Mouse (Mus musculus) small intestine, adult 2 months (tissue): Measurements from ENCODE around the gene En2. TPM values are rescaled to one million over a fixed set of nuclear protein-coding genes. Genes with fewer than 3 reads are reported as not detected.

Experiments
- H3K27ac ChIP-seq: fragments of 200-500 bp; 2 replicates; pipeline ENCODE4 v1.5.1; 2012; ENCODE audit warnings: low read depth, low read length, control low read depth, inconsistent platforms; ENCODE audit not compliant: insufficient read depth
- H3K27me3 ChIP-seq: fragments of 200-500 bp; 2 replicates; pipeline ENCODE4 v1.6.1; 2012; ENCODE audit warnings: mild to moderate bottlenecking, moderate library complexity, low read length, inconsistent platforms; ENCODE audit not compliant: control insufficient read depth, insufficient read depth
- H3K36me3 ChIP-seq: fragments of 200-500 bp; 2 replicates; pipeline ENCODE4 v1.6.1; 2012; ENCODE audit warnings: mild to moderate bottlenecking, low read length, control low read depth, inconsistent platforms; ENCODE audit not compliant: control insufficient read depth, insufficient read depth
- H3K4me1 ChIP-seq: fragments of 200-500 bp; 2 replicates; pipeline ENCODE4 v1.6.1; 2012; ENCODE audit warnings: low read length, inconsistent platforms, mixed read lengths; ENCODE audit not compliant: control insufficient read depth, insufficient read depth, insufficient read length
- H3K4me3 ChIP-seq: fragments of 200-500 bp; 2 replicates; pipeline ENCODE4 v1.5.1; 2012; ENCODE audit warnings: low read depth, mild to moderate bottlenecking, control low read depth, inconsistent platforms, low read length, moderate library complexity
- CTCF ChIP-seq: fragments of 200-500 bp; IDR thresholded peaks from 2 replicates; pipeline ENCODE4 v1.5.1; 2012; ENCODE audit warnings: low read depth, mild to moderate bottlenecking, control low read depth, inconsistent platforms, low read length, moderate library complexity, mixed read lengths; ENCODE audit not compliant: insufficient replicate concordance, insufficient read length; ENCODE audit errors: extremely low read depth
- POLR2A ChIP-seq: fragments of 200-500 bp; IDR thresholded peaks from 2 replicates; pipeline ENCODE4 v1.6.1; 2012; ENCODE audit warnings: low read depth, mild to moderate bottlenecking, control low read depth, inconsistent platforms, low read length, moderate library complexity
- WGBS: fragments of 180-500 bp; shearing (Covaris S2); methylation state at CpG from one replicate; pipeline ENCODE4 v1.1.7; 2018; 5-methylcytosine and 5-hydroxymethylcytosine counted together
- polyA plus RNA-seq: library from polyadenylated mRNA; depleted of rRNA; stranded (reverse); fragments of >200 nt; gene quantifications from 2 replicates; pipeline ENCODE4 v1.2.3, GENCODE M21; 2012

En2 gene
- polyA plus RNA-seq, 1 experiment = not detected

GRCm38 (mm10) chr5:28149436-28149835 is 16.1 kb upstream of the En2 start:
- H3K4me1 ChIP-seq = no peaks in the 10 kb centered on the region
- TF ChIP-seq POLR2A (no peak), CTCF (no peak)
- no peak overlapping the region for H3K4me3 ChIP-seq
- no peaks in the 10 kb centered on the region for H3K36me3 ChIP-seq
- 84% methylated on average over 3 of the region's 3 CpGs for WGBS
- H3K27me3 ChIP-seq = no peaks in the 10 kb centered on the region; the same call in 1 of the 2 replicates
- H3K27ac ChIP-seq = no peak overlapping the region

GRCm38 (mm10) chr5:28157044-28157730 is 8.3 kb upstream of the En2 start:
- no peak for TF ChIP-seq CTCF
- no peak for TF ChIP-seq POLR2A
- no peaks in the 10 kb centered on the region for H3K4me1 ChIP-seq
- no peak overlapping the region for H3K4me3 ChIP-seq
- H3K27ac ChIP-seq = no peak overlapping the region
- WGBS = 9% methylated on average over 9 of the region's 9 CpGs
- H3K36me3 ChIP-seq = no peaks in the 10 kb centered on the region
- peaks cover 50% of the 10 kb centered on the region for H3K27me3 ChIP-seq

GRCm38 (mm10) chr5:28157781-28158180 is 7.7 kb upstream of the En2 start:
- H3K4me1 ChIP-seq = no peaks in the 10 kb centered on the region
- no peaks in the 10 kb centered on the region for H3K36me3 ChIP-seq
- no peak overlapping the region for H3K4me3 ChIP-seq
- 8% methylated on average over 17 of the region's 17 CpGs for WGBS
- no peak for TF ChIP-seq CTCF
- TF ChIP-seq POLR2A = no peak
- no peak overlapping the region for H3K27ac ChIP-seq
- H3K27me3 ChIP-seq = peaks cover 53% of the 10 kb centered on the region

GRCm38 (mm10) chr5:28158308-28159071 is 7.0 kb upstream of the En2 start:
- peaks cover 57% of the 10 kb centered on the region for H3K27me3 ChIP-seq
- no peaks in the 10 kb centered on the region for H3K36me3 ChIP-seq
- TF ChIP-seq POLR2A = no peak
- TF ChIP-seq CTCF = no peak
- WGBS = 2% methylated on average over 31 of the region's 31 CpGs
- no peak overlapping the region for H3K27ac ChIP-seq
- H3K4me1 ChIP-seq = no peaks in the 10 kb centered on the region
- H3K4me3 ChIP-seq = no peak overlapping the region

DNA sequence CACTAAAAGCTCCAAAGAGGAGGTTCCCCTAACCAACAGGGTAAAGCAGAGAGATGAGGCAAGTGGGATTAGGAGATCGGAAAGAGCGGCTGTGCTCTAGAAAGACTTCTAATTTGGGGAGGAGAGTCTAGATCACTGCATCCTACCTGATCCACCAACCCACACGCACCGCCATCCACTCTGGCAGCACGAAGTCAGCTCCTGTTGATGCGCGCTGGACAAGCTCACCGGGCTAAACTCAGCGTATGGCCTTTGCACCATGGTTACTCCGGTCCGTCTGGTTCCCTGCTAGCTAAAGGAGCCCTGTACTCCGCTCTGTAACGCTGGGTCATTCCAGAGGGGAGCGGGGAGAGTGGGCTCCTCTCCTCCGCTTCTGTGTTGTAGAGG is 6.4 kb upstream of the En2 start:
- H3K27ac ChIP-seq = no peak overlapping the region
- TF ChIP-seq CTCF = no peak
- TF ChIP-seq POLR2A = no peak
- WGBS = 2% methylated on average over 15 of the region's 15 CpGs
- no peaks in the 10 kb centered on the region for H3K36me3 ChIP-seq
- H3K4me3 ChIP-seq = no peak overlapping the region
- H3K4me1 ChIP-seq = no peaks in the 10 kb centered on the region
- H3K27me3 ChIP-seq = peaks cover 62% of the 10 kb centered on the region

- WGBS = 9% methylated on average over 8 of the region's 8 CpGs
- H3K4me3 ChIP-seq = no peak overlapping the region
- no peaks in the 10 kb centered on the region for H3K36me3 ChIP-seq
- H3K4me1 ChIP-seq = no peaks in the 10 kb centered on the region
- H3K27ac ChIP-seq = no peak overlapping the region
- H3K27me3 ChIP-seq = peaks cover 66% of the 10 kb centered on the region
- no peak for TF ChIP-seq POLR2A
- no peak for TF ChIP-seq CTCF
Measured at GRCm38 (mm10) chr5:28159891-28160470, 5.5 kb upstream of the En2 start.

GRCm38 (mm10) chr5:28161383-28161937 is 4.0 kb upstream of the En2 start:
- WGBS = 6% methylated on average over 20 of the region's 20 CpGs
- Histone ChIP-seq H3K4me3 (no peak overlapping the region), H3K27me3 (peaks cover 81% of the 10 kb centered on the region), H3K4me1 (peaks cover 7% of the 10 kb centered on the region; the same call in 1 of the 2 replicates), H3K27ac (no peak overlapping the region), H3K36me3 (no peaks in the 10 kb centered on the region)
- no peak for TF ChIP-seq POLR2A
- TF ChIP-seq CTCF = no peak
